Mouse (Mus musculus) left cerebral cortex, postnatal 36 days (tissue): ENCODE results near the gene Cers6. TPM values are rescaled to one million over a fixed set of nuclear protein-coding genes. Genes with fewer than 3 reads are reported as not detected.
A peak's percentile ranks its signal among the peaks of the same experiment; 100 is the strongest.

Source experiments
- DNase-seq, 2 experiments: peaks; one replicate each; pipeline ENCODE4 v3.0.0; 2021 to 2022; ENCODE audit warnings: low spot score in 2 of 2, mixed read lengths in 1 of 2
- intact Hi-C: fragments of 180-260 bp; cut with DNase I; formaldehyde crosslinking; loops from one replicate; pipeline ENCODE4 v1.15.1; 2025
- total RNA-seq, 2 experiments: library from RNA; stranded (reverse); gene quantifications; 2 replicates each; pipeline ENCODE4 v1.2.3; 2021

Cers6 gene
- total RNA-seq, 2 experiments from 2014 or later: 54.1 to 84.6 TPM

DNA sequence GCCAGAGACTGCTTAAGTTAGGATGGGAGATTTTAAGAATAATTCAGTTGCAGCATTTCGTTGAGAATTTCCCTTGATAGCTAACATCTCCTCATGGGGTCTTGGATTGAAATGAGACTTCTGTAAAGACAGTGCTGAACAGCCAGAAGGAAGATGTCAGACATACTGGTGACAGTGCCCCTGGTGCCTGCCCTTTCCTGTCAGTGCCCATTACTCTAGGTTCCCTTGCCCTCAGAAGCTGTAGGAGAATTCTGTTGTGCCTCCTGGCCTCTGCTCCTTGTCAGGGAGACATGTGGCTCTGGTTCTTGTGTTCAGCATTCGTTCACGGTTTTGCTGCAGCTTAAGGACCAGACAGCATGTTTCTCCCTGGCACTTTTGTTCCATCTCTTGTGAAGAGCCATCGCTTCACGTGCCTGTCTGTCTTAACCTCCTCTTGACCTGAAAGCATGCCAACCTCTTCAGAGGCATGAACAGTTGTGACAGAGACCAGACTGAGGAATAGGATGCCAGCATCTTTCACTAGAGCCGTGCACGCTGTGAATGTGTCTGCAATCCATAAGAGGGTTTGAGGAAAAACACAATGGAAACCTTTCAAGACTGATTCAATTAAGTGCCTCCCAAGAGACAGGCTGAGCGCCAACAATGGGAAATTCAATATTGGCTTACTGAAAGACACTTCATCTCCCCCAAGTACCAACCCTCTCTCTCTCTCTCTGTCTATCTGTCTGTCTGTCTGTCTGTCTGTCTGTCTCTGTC, 225.4 kb downstream of the Cers6 start:
- intact Hi-C loops: no loop called here
- DNase-seq: no peak

- DNase-seq: no peak
- intact Hi-C loops: no loop called here
These were observed 234.6 kb downstream of the Cers6 start for GRCm38 (mm10) chr2:69095836-69096235.

GRCm38 (mm10) chr2:69096821-69097220, 235.6 kb downstream of the Cers6 start:
- no peak for DNase-seq
- intact Hi-C loops: no loop called here

DNA sequence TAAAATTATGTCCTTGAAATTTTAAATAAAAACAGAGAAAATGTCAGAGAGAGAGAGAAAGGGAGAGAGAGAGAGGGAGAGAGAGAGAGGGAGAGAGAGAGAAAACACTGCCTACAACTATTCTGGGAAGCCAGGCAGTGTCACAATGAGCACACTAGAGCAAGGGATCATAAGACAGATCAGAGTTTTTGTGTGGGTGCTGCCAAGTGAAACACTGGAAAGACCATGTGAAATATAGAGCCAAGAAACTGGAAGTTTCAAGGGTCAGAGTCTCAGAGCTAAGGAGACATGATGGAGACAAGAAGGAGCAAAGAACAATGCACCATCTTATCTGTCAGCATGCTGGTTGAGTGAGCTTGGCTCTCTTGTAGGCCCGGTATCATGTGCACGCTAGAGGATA, 236.3 kb downstream of the Cers6 start:
- intact Hi-C loops: no loop called here
- no peak for DNase-seq

DNA sequence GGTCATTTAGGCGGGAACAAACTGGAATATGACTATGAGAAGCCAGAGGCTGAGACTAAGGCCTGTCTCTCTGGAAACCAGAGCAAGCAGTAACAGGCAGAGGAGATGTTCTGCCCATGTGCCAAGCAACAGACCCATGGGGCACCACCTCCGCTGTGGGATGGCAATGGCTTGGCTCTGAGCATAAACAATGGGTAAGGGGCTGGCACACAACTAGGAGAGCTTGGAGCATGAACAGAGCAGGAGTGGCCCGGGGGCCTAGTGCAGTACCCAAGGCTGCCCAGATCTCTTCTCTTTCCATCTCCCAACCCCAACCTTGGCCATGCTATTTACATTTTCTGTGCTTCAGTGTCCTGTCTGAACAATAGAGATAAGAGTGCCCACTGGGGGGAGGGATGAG, 237.5 kb downstream of the Cers6 start:
- no peak for DNase-seq
- intact Hi-C loops: no loop called here

GRCm38 (mm10) chr2:69099147-69099546, 237.9 kb downstream of the Cers6 start:
- intact Hi-C loops: no loop called here
- no peak for DNase-seq

DNA sequence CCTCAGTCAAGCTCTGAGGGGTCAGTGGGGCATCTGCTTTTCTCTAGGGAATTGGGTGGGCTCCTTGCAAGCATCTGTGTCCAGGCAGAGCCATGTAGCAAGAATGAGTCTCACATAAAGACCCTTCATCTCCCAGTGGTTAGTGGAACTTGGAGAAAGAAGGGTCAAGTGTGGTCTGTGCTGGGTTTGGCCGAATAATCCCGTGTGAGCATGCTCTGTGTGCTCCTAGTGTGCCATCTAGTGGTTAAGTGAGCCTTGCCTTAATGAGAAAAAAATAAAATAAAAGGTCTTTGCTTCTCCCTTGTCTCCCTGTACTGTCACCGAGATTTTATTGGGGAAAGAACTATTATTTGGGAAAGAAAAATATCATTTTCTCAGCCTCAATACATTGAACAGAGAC, 239.5 kb downstream of the Cers6 start:
- intact Hi-C loops: loop anchor here (1.0 to 10.0 kb wide), 4 partner anchors 238 to 536 kb away; partner anchors contain the start of gene Cers6
- no peak for DNase-seq

- intact Hi-C loops: loop anchor here (5.0 to 10.0 kb wide), 3 partner anchors 241 to 539 kb away; partner anchors contain the start of gene Cers6
- DNase-seq: no peak
These were observed 242.3 kb downstream of the Cers6 start for GRCm38 (mm10) chr2:69103526-69103925.

DNA sequence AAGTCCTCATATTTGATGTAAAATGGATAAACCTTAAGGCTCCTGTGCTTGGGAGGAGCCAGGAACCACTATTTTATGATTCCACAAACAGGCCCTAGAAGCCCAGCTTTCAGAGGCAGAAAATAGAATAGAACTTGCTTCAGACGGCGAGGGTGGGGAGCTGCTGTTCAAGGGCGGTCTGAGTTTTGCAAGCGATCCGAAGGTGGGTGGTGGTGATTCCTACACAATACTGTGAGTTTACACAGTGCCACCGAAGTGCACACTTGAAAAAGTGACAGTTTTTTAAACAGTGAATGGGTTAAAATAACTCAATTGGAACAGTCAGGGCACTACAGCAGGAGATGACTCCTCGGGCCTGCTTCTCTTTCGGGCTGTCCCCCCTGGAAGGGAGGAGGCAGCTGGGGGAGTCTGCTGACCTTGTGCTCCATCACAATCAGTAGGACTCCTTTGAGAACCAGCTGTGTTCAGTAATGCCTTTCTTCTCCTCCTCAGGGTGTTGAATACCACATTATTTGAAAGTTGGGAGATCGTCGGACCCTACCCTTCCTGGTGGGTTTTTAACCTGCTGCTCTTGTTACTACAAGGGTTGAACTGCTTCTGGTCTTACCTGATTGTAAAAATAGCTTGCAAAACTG, 243.4 kb downstream of the Cers6 start:
- peak in 1 of 2 experiments; percentile 36 for DNase-seq

GRCm38 (mm10) chr2:69109246-69109645, 248.0 kb downstream of the Cers6 start:
- intact Hi-C loops: loop anchor here (10.0 kb wide), 2 partner anchors 316 to 544 kb away; no protein-coding TSS in a partner anchor
- no peak for DNase-seq

More for the DNA sequence above, 243.4 kb downstream of the Cers6 start:
- intact Hi-C loops: loop anchor here (5.0 to 10.0 kb wide), 3 partner anchors 242 to 540 kb away; partner anchors contain the start of gene Cers6

GRCm38 (mm10) chr2:69109710-69110109, 248.5 kb downstream of the Cers6 start:
- DNase-seq: no peak
- intact Hi-C loops: loop anchor here (10.0 kb wide), 2 partner anchors 315 to 545 kb away; no protein-coding TSS in a partner anchor

DNA sequence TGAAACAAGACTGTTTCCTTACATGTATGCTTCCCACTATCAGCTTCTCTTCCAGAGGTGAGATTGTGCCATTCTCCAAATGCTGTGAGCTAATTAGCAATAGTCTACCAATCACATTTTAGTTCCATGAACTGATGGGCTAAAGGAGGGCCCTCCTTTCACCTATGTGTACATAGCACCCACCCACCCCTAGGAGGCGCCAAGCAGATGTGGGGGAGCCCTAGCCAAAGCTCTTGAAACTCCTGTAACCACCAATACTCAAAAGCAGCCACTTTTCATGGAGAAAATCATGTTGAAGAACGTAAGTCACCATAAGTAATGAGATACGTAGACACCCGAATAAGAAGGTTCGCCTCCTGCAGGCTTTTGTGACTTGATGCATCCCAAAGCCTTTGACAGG, 251.4 kb downstream of the Cers6 start:
- no peak for DNase-seq
- intact Hi-C loops: no loop called here

- no peak for DNase-seq
- intact Hi-C loops: no loop called here
These were observed 252.7 kb downstream of the Cers6 start for GRCm38 (mm10) chr2:69113829-69114547.

DNA sequence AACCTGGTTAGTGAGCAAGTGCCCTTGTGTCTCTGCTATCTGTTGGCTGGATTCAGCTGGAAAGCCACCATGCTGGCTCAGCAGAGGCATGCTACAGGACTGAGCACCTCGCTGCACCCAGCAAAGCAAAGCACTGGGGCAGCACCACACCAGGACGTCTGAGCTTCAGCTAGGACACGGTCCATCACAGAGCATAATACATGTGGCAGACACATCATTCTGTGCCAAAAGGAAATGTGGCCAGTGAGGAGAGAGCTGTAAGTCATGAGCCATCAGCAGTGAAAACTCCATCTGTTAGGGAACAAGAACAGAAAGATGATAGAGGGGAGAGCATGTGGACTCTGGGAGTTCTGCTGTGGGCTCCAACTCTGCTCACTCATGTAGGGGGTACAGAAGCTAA, 254.7 kb downstream of the Cers6 start:
- intact Hi-C loops: no loop called here
- no peak for DNase-seq

DNA sequence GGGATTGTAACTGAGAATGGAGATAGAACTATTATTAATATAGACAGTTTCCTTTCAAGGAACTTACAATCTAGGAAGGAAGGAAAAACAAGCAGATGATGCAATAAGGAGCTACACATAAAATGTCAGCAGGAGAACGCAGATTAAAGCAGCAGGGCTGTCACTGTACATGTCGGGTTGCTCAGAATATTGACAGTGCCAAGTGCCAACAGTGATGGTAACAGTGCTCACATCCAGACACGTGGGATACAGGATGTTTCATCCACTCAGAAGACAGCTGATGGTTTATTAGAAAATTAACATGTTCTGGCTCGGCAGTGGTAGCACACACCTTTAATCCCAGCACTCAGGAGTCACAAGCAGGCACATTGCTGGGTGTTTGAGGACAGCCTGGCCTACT, 255.5 kb downstream of the Cers6 start:
- intact Hi-C loops: no loop called here
- no peak for DNase-seq

- intact Hi-C loops: no loop called here
- no peak for DNase-seq
These were observed 257.8 kb downstream of the Cers6 start for GRCm38 (mm10) chr2:69118994-69119393.

DNA sequence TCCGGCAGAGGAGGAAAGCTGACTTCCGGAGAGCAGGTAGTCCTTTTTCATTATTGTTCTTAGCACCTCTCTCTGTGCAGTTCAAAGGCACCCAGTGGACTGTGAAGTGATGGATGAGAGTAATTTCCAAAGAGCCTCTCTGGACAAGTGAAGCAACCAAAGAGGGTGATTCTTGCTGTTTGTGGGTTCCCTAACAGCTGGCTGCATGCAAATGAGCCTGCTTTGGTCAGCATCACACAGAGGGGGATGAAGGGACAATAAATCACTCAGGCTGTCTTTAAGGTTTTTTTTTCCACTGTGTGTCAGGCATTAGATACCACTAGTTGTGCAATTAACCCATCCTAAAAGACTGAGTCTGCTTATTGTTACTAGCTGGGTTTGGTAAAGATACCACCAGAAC, 258.5 kb downstream of the Cers6 start:
- intact Hi-C loops: no loop called here
- DNase-seq: no peak

- DNase-seq: no peak
- intact Hi-C loops: no loop called here
These were observed 260.4 kb downstream of the Cers6 start for GRCm38 (mm10) chr2:69121681-69122080.

DNA sequence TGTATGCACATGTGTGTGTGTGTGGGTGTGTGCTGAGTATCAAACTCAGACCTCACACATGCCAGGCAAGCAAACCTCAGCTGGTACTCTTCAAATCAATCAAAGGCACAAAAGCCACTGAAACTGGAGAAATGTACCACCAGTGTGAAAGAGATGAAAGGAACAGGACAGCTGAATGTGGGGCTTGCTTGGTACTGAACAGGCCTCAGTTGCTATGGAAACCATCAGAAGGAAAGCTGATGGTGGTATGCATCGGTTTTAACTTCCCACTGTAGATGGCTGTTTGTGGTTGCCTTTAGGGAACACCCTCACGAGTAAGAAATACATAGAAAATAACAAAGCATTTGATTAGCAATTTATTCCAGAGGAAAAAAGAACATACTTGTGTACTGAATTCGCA, 264.2 kb downstream of the Cers6 start:
- DNase-seq: no peak
- intact Hi-C loops: no loop called here

- DNase-seq: no peak
- intact Hi-C loops: no loop called here
These were observed 267.1 kb downstream of the Cers6 start for GRCm38 (mm10) chr2:69128321-69128720.
